Mouse (Mus musculus) common myeloid progenitor, adult 5-6 weeks (primary cell): Measurements from ENCODE around the gene Clcn1. TPM values are rescaled to one million over a fixed set of nuclear protein-coding genes. Genes with fewer than 3 reads are reported as not detected.

Source experiments
- ATAC-seq: replicated peaks from 2 replicates; pipeline ENCODE4 v1.8.0; 2016; ENCODE audit warnings: low read depth, mild to moderate bottlenecking, moderate TSS enrichment, inconsistent platforms; ENCODE audit not compliant: poor library complexity, severe bottlenecking
- total RNA-seq: library from RNA; stranded (forward); fragments of 200-1000, 187-1606 nt; gene quantifications from 2 replicates; pipeline ENCODE4 v1.2.3, GENCODE M21; 2017

Clcn1 gene
- total RNA-seq, 1 experiment from 2014 or later = not detected

- peak; percentile 27 for ATAC-seq
Observed at GRCm38 (mm10) chr6:42349006-42349425, 62.5 kb downstream of the Clcn1 start.

DNA sequence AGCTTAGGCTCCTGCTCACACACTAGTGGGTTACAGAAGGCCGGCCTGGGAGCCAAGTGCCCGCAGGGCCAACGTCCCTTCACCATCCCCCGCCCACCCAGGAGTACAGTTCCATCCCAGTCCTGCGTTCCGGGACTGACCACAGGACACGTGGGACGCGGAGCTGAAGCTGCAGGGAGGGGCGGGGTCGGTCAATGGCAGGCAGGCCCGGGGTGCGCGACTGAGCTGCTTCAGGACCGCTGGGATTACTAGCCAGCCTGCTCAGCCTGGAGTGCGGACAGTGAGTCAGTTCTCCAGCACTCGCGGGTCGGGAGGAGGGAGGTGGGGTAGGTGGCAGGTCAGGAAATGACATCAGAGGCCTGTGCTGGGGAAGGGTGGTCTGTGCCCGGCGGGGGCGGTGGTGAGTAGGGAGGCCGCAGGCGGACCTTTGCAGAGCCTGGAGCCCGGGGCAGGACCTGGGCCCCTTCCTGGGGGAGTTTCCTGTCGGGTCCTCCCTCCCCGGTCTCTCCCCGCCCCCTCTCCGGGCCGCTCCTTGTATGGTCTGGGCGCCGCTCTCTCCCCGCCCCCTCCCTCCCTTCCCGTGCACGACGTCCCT lies 63.0 kb downstream of the Clcn1 start, which contains the start of gene Zyx:
Zyx (plus strand) TSS at position 205 of the 595 bp plus-strand sequence.
- ATAC-seq = peak; percentile 64

DNA sequence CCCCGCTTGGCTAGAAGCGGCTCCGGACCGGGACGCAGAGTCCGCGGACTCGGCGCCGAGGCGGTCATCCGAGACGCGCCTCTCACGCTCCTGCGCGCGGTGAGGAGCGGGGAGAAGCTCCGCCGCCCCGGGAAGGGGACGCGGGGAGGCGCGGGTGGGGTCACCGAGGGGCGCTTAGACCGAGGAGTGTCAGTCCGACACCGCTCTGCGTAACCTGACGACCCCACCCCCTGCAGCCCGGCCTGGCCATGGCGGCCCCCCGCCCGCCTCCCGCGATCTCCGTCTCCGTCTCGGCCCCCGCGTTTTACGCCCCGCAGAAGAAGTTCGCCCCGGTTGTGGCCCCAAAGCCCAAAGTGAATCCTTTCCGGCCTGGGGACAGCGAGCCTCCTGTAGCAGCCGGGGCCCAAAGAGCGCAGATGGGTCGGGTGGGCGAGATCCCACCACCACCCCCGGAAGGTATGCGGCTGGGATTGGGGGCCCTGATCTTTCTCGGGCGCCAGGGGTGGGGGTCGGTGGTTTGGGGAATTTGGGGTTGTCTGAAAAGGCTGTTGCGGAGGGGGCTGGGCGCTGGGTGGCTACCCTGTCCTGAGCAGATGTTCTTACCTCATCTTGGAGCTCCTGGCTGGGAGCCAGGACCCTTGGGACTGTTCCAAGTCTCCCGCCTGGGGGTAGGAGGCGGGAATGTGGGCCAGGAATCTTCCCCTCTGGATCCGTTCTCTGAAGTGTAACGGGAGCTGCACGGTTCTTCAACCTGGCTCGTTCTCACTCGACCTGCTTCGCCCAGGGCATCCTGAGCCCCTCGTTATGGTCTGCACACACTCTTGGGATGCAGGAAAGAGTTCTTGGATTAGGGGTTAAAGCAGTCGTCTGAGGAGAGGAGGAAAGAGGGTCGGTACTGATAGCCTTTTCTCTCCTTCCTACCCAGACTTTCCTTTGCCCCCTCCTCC lies 63.8 kb downstream of the Clcn1 start:
- ATAC-seq = no peak

- no peak for ATAC-seq
Observed at GRCm38 (mm10) chr6:42350968-42351775, 64.7 kb downstream of the Clcn1 start.

DNA sequence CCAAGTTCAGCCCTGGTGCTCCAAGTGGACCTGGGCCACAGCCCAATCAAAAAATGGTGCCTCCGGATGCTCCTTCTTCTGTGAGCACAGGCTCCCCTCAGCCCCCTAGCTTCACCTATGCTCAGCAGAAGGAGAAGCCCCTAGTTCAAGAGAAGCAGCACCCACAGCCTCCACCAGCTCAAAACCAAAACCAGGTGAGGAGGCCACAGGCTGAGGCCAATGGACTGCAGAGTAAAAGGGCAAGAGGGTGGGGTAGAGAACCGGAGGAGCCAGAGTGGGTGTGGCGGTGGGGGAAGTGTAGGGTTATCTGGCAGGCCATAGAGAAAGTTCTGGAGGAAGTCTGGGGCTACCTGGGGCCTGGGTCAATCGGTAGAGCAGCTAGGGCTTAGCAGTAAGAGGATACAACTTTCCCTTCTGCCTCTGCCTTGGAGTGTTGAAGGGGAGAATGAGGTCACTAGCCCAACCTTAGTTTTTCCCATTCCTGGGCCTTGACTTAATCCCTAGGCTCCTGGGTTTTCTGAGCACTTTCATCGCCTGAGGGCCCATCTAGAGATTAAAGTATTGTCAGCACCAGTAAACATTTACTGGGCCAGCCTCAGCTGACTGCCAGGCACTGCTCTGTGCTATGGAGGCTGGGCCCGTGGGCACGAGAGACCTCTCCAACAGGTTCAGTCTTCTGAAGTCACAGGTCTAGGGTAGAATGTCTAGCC lies 65.4 kb downstream of the Clcn1 start:
- no peak for ATAC-seq

- no peak for ATAC-seq
Observed at GRCm38 (mm10) chr6:42352486-42352846, 66.0 kb downstream of the Clcn1 start.

- ATAC-seq = peak; percentile 37
Observed at GRCm38 (mm10) chr6:42353180-42353579, 66.7 kb downstream of the Clcn1 start.

DNA sequence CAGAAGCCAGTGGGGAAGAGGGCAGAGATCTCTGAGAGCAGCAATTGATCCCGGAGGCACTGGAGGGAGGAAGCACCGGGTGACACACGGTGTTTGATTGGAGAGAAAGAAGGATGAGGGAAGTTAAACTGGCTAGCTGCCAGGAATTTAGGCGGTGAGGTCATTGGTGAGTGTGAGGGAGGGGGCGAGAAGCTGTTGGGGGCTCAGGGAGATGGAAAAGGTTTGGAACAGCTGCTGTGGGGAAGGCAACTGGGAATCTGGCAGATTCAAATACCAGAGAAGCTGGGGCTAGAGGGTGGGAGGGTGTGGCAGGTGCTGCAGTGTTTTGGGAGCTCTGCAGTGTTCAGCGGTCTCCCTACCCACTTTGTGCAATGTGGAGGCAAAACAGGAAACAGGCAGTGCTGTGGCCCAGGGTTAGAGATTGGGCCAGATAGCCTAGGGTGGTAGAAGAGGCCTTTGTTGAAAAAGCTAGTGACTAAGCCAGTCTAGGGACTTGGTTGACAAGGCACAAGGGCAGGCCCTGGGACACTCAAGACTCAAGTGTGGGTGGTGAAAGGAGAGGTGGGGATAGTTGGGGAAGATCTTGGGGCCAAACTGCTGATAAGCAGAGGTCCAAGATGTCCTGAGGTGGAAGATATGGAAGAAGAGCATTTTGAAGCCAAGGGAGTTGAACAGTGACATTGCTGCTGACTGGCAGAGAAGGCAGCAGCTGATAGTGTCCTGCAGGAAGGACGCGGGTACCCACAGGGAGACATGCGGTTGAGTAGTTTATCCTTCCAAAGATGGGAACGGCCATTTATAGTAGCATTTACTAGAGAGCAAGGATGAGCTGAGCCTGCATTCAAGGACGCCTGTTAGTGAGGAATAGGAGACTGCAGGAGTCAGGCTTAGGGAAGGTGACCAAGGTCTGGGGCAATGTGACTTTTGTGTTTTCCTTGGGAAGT lies 67.9 kb downstream of the Clcn1 start:
- ATAC-seq = peak; percentile 51

GRCm38 (mm10) chr6:42355366-42355765 lies 68.9 kb downstream of the Clcn1 start:
- no peak for ATAC-seq

DNA sequence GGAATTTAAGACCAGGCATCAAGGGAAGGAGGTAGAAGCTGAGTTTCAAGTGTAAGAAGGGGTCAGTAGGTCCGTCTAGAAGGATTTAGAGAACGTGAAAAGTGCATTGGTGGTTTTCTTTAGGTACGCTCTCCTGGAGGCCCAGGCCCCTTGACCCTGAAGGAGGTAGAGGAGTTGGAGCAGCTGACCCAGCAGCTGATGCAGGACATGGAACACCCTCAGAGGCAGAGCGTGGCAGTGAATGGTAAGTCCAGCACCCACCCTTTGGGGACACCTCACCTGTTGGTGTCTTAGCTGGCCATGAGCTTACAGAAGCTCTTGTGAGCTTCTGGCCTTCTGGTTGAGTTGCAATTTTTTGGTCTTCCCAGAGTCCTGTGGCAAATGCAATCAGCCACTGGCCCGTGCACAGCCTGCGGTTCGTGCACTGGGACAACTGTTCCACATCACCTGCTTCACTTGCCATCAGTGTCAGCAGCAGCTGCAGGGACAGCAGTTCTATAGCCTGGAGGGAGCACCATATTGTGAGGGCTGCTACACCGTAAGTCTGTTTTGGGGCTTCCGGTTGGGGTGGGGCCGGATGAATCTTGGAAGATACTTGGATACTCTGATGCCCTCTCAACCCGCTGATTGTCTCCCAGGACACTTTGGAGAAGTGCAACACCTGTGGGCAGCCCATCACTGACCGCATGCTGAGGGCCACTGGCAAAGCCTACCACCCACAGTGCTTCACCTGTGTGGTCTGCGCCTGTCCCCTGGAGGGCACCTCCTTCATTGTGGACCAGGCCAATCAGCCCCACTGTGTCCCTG lies 69.5 kb downstream of the Clcn1 start:
- ATAC-seq = no peak

- ATAC-seq = no peak
Observed at GRCm38 (mm10) chr6:42356913-42357312, 70.4 kb downstream of the Clcn1 start.

GRCm38 (mm10) chr6:42357901-42358300 lies 71.4 kb downstream of the Clcn1 start:
- ATAC-seq = no peak

DNA sequence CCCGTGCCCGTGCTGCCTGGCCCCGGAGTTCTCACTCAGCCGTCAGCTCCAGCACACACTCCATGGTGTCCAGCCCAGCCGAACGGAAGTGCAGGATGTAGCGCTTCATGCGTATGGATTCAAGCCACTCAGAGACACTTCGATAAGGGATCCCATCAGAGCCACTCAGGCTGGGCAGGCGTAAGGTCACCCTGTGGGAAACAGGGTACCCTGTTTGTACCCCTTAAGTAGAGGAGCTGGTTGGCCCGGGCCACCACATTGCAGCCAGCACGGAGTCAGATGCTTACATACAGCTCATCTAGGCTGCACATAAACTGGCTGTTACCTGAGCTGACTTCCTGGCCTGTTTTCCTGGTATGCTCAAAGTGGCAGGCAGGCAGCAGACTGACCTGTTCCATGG lies 72.4 kb downstream of the Clcn1 start:
- no peak for ATAC-seq

- no peak for ATAC-seq
Observed at GRCm38 (mm10) chr6:42359364-42360147, 73.1 kb downstream of the Clcn1 start.

GRCm38 (mm10) chr6:42360231-42360840 lies 73.9 kb downstream of the Clcn1 start:
- no peak for ATAC-seq

DNA sequence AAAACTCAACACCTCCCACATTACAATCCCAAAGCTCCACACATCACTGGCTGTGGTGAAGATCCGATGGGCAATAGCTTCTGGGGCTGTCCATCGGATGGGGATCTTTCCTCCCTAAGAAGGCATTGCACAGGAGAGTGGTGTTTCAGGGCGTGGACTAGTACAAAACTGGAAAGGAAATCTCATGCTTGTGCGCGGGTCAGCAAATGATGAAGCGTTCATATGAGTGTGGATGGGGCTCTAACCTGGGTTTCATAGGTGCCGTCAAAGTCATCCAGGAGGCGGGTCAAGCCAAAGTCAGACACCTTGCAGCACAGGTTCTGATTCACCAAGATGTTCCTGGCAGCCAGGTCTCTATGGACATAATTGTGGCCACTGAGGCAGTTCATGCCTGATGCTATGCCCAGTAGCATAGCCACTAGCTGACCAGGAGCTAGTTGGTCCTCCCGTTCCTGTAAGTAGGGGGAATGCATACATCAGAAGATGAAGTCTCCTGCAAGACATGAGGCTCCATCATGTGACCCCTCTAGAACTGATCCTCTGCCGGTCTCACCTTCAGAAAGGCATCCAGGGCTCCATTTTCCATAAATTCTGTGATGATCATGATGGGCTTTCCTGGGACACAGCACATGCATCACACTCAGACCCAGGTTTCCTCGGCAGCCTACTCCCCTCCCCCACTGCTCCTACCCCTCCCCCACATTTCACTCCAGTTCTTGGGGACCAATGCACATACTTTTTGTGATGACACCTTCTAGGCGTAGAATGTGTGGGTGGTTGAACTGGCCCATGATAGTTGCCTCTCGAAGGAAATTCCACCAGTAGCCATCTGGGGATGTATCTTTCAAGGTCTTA lies 74.8 kb downstream of the Clcn1 start:
- ATAC-seq = no peak
